10 mouse cellular contexts compared by ENCODE assay signal in genomic region chr11:108426086-108426485, GRCm38 (mm10). TPM values are rescaled to one million over a fixed set of nuclear protein-coding genes. Genes with fewer than 3 reads are reported as not detected.
A peak's percentile ranks its signal among the peaks of the same experiment; 100 is the strongest.
DNase-seq lines count a peak whose midpoint lies in the region; ATAC-seq lines count a peak whose summit lies in the region.
"Had no signal": no experiment of that assay in that cellular context is flagged by ENCODE, and none has a peak within 500 bp of the region (broad histone marks: within the 10 kb centered on the region; RNA-seq: fewer than 3 reads in every experiment).

No protein-coding gene starts in this region.

- H3K36me3 ChIP-seq in heart, embryonic 12.5 days: no peaks in the 10 kb centered on the region
- H3K36me3 ChIP-seq in liver, embryonic 13.5 days: no peaks in the 10 kb centered on the region

- ATAC-seq in heart, embryonic 12.5 days (ENCODE audit: insufficient number of reproducible peaks, low FRiP score): no peak
- ATAC-seq in liver, embryonic 13.5 days (ENCODE audit: low read depth): no peak
- ATAC-seq in erythroid progenitor cell, adult 5-6 weeks (replicated peaks; ENCODE audit: low FRiP score, poor library complexity, severe bottlenecking): no peak

- DNase-seq in heart, adult 18-20 months: no peak
- DNase-seq in retina, postnatal 1 day: peak; percentile 38
- DNase-seq in retina, embryonic 14.5 days (ENCODE audit: low spot score): no peak
- no peak for DNase-seq in liver, embryonic 13.5 days
- DNase-seq in spleen, postnatal 14 days (ENCODE audit: low spot score in 2 of 2): no peak
- DNase-seq in urinary bladder, adult 18-20 months (ENCODE audit: low spot score in 2 of 2): no peak

- peak overlapping the region; percentile 68 for H3K4me3 ChIP-seq in heart, embryonic 12.5 days
- no peak overlapping the region; the same call in 1 of the 2 replicates for H3K4me3 ChIP-seq in liver, embryonic 13.5 days (replicated peaks)

- H3K4me1 ChIP-seq in heart, embryonic 12.5 days (replicated peaks): peaks cover 10% of the 10 kb centered on the region; the same call in 1 of the 2 replicates
- peaks cover 18% of the 10 kb centered on the region for H3K4me1 ChIP-seq in liver, embryonic 13.5 days (replicated peaks)

- no peaks in the 10 kb centered on the region for H3K9me3 ChIP-seq in heart, embryonic 12.5 days (replicated peaks)
- no peaks in the 10 kb centered on the region for H3K9me3 ChIP-seq in liver, embryonic 13.5 days (replicated peaks)
- H3K9me3 ChIP-seq: megakaryocyte, embryonic 14.5 days had no signal

- no peak overlapping the region for H3K27ac ChIP-seq in heart, embryonic 12.5 days (ENCODE audit: poor library complexity, severe bottlenecking)
- H3K27ac ChIP-seq in liver, embryonic 13.5 days: no peak overlapping the region

- H3K9ac ChIP-seq in heart, embryonic 12.5 days: no peak overlapping the region
- no peak overlapping the region for H3K9ac ChIP-seq in liver, embryonic 13.5 days

- 85% methylated on average over 3 of the region's 3 CpGs for WGBS in heart, embryonic 12.5 days
- 68% methylated on average over 3 of the region's 3 CpGs for WGBS in liver, embryonic 13.5 days (ENCODE audit: insufficient replicate concordance)

- H3K27me3 ChIP-seq in heart, embryonic 12.5 days (replicated peaks): peaks cover 11% of the 10 kb centered on the region; the same call in 1 of the 2 replicates
- H3K27me3 ChIP-seq in liver, embryonic 13.5 days: peaks cover 32% of the 10 kb centered on the region

- peak overlapping the region; percentile 66 for H3K4me2 ChIP-seq in heart, embryonic 12.5 days
- H3K4me2 ChIP-seq in liver, embryonic 13.5 days: peak overlapping the region; percentile 77

RNA-seq across cellular contexts. Expression of gene Cep112, which starts 1.1 kb away (rescaled TPM):
- polyA plus RNA-seq in heart, embryonic 12.5 days (2016; fragmentation: Nextera tagmentation; extraction: Ambion mirVana): 7.9 and 8.7 TPM in 2 replicates
- 10 to 100 TPM; 10.4 to 11.2 TPM for total RNA-seq in heart, adult 18-20 months (2021)
- 1.4 and 1.8 TPM in 2 replicates for polyA plus RNA-seq in liver, embryonic 13.5 days (2015; fragmentation: Nextera tagmentation; extraction: Ambion mirVana)
- total RNA-seq in erythroid progenitor cell, adult 5-6 weeks (2015; ENCODE audit: low replicate concordance): not detected in 2 replicates
- not detected in 2 replicates for total RNA-seq in erythroid progenitor cell, adult 5-6 weeks (2017; ENCODE audit: low replicate concordance)
- polyA plus RNA-seq: erythroblast, embryonic 14.5 days had no signal

Comparison
In these comparisons a context has a peak if more than half of its experiments do, and no peak if none do; other contexts are left out.
1. RNA of gene Cep112, which starts 1.1 kb away (total RNA-seq): 10.4 to 11.2 TPM in heart, adult 18-20 months; not detected in erythroid progenitor cell, adult 5-6 weeks; every median in the first group is over 10 times any median in the second.